Mouse (Mus musculus) limb, embryonic 14.5 days (tissue): ENCODE results near the gene Vipas39. TPM values are rescaled to one million over a fixed set of nuclear protein-coding genes. Genes with fewer than 3 reads are reported as not detected.

Experiments
- ATAC-seq: fragments of 200-750 bp; cut with Nextera tagmentation; 2 replicates; pipeline ENCODE4 v1.8.0; 2017; ENCODE audit warnings: low read depth, moderate number of reproducible peaks, moderate TSS enrichment; ENCODE audit not compliant: low FRiP score
- DNase-seq: peaks from one replicate; pipeline ENCODE4 v3.0.0-alpha.2; 2015; ENCODE audit warnings: low spot score
- H3K27ac ChIP-seq: fragments of 300-500 bp; sonication (generic); replicated peaks from 2 replicates; pipeline ENCODE4 v1.5.1; 2014; ENCODE audit warnings: low read depth, mild to moderate bottlenecking, low read length, moderate library complexity, mixed read lengths
- H3K27me3 ChIP-seq: fragments of 300-500 bp; sonication (generic); 2 replicates; pipeline ENCODE4 v1.6.1; 2014; ENCODE audit warnings: low read length, mixed read lengths; ENCODE audit not compliant: control insufficient read depth, insufficient read depth
- H3K36me3 ChIP-seq: fragments of 300-500 bp; sonication (generic); 2 replicates; pipeline ENCODE4 v1.6.1; 2014; ENCODE audit warnings: mild to moderate bottlenecking, low read length, moderate library complexity, mixed read lengths; ENCODE audit not compliant: control insufficient read depth, insufficient read depth
- H3K4me1 ChIP-seq: fragments of 300-500 bp; sonication (generic); 2 replicates; pipeline ENCODE4 v1.6.1; 2014; ENCODE audit warnings: antibody characterized with exemption, low read length, mixed read lengths; ENCODE audit not compliant: control insufficient read depth, insufficient read depth
- H3K4me2 ChIP-seq: fragments of 300-500 bp; sonication (generic); replicated peaks from 2 replicates; pipeline ENCODE4 v1.6.1; 2014; ENCODE audit warnings: low read depth, mild to moderate bottlenecking, low read length, moderate library complexity; ENCODE audit not compliant: severe bottlenecking
- H3K4me3 ChIP-seq: fragments of 300-500 bp; sonication (generic); replicated peaks from 2 replicates; pipeline ENCODE4 v1.5.1; 2014; ENCODE audit warnings: low read length
- H3K9ac ChIP-seq: fragments of 300-500 bp; sonication (generic); 2 replicates; pipeline ENCODE4 v1.6.1; 2014; ENCODE audit warnings: mild to moderate bottlenecking, low read depth, low read length, moderate library complexity; ENCODE audit not compliant: severe bottlenecking
- H3K9me3 ChIP-seq: fragments of 300-500 bp; sonication (generic); 2 replicates; pipeline ENCODE4 v1.6.1; 2016; ENCODE audit warnings: low read length; ENCODE audit not compliant: control insufficient read depth
- POLR2A ChIP-seq: fragments of 200-500 bp; IDR thresholded peaks from 2 replicates; pipeline ENCODE4 v1.8.0; 2012; ENCODE audit warnings: inconsistent platforms, mild to moderate bottlenecking, moderate library complexity, borderline replicate concordance; ENCODE audit not compliant: insufficient read depth, insufficient read length; ENCODE audit errors: extremely low read depth
- WGBS: fragments of 180-500 bp; shearing (Covaris S2); extraction: QIAGEN DNeasy Blood & Tissue Kit; methylation state at CpG from one replicate; pipeline ENCODE4 v1.1.7; 2014; 5-methylcytosine and 5-hydroxymethylcytosine counted together
- polyA plus RNA-seq, 2 experiments: library from polyadenylated mRNA; depleted of rRNA in 1 of 2; stranded (reverse) in 1 of 2; unstranded in 1 of 2; fragments of >200 nt; fragmentation: Nextera tagmentation in 1 of 2; extraction: Ambion mirVana in 1 of 2; gene quantifications; 2 replicates each; pipeline versions ENCODE4 v1.2.1 to v1.2.3; 2012 to 2014

The Vipas39 gene
- polyA plus RNA-seq, 2 experiments = 42.1 to 44.3 TPM

GRCm38 (mm10) chr12:87266827-87267603 is 959 bp upstream of the Vipas39 start:
- H3K4me1 ChIP-seq = peaks cover 7% of the 10 kb centered on the region
- peak overlapping the region; percentile 90 for H3K4me3 ChIP-seq
- no peaks in the 10 kb centered on the region for H3K27me3 ChIP-seq
- under 1% methylated on average over 31 of the region's 31 CpGs for WGBS
- H3K27ac ChIP-seq = peak overlapping the region; percentile 84
- ATAC-seq (peak; percentile 46), DNase-seq (peak; percentile 15)
- H3K4me2 ChIP-seq = peak overlapping the region; percentile 58
- peaks cover 52% of the 10 kb centered on the region for H3K36me3 ChIP-seq
- H3K9ac ChIP-seq = peak overlapping the region; percentile 86
- no peaks in the 10 kb centered on the region for H3K9me3 ChIP-seq
- no peak for TF ChIP-seq POLR2A

- peaks cover 7% of the 10 kb centered on the region for H3K4me1 ChIP-seq
- DNase-seq (no peak), ATAC-seq (no peak)
- no peak for TF ChIP-seq POLR2A
- H3K9ac ChIP-seq = peak overlapping the region; percentile 86
- H3K9me3 ChIP-seq = no peaks in the 10 kb centered on the region
- no peaks in the 10 kb centered on the region for H3K27me3 ChIP-seq
- 21% methylated on average over 11 of the region's 11 CpGs for WGBS
- peaks cover 51% of the 10 kb centered on the region for H3K36me3 ChIP-seq
- H3K4me2 ChIP-seq = peak overlapping the region; percentile 56
- H3K27ac ChIP-seq = 0 out of 2 replicates have a peak overlapping the region, but pooled peaks have one; percentile 0
- peak overlapping the region; percentile 90 for H3K4me3 ChIP-seq
Measured at GRCm38 (mm10) chr12:87265444-87265843, 612 bp downstream of the Vipas39 start.

GRCm38 (mm10) chr12:87260562-87260961 is 5.5 kb downstream of the Vipas39 start:
- ATAC-seq (no peak), DNase-seq (no peak)
- Histone ChIP-seq H3K4me1 (no peaks in the 10 kb centered on the region), H3K27ac (no peak overlapping the region), H3K36me3 (peaks cover 69% of the 10 kb centered on the region), H3K4me3 (no peak overlapping the region), H3K4me2 (no peak overlapping the region), H3K9ac (no peak overlapping the region), H3K27me3 (no peaks in the 10 kb centered on the region), H3K9me3 (no peaks in the 10 kb centered on the region)
- WGBS = 89% methylated on average over 8 of the region's 8 CpGs
- no peak for TF ChIP-seq POLR2A

DNA sequence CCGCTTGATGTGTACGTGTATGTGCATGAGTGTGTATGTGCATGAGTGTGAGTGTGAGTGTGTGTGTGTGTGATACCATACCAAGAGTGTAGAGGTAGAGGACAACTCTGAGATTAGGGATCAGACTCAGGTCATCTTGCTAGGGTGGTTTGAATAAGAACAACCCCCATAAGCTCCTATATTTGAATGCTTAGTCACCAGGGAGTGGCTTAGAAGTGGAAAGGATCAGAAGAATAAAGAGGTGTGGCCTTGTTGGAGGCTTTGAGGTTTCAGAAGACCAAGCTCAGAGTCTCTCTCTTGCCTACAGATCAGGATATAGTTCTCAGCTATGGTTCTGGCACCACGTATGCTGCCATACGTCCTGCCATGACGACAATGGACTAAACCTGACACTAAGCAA is 9.4 kb downstream of the Vipas39 start:
- WGBS = 96% methylated on average over 5 of the region's 5 CpGs
- no peak for TF ChIP-seq POLR2A
- Histone ChIP-seq H3K4me3 (no peak overlapping the region), H3K27ac (no peak overlapping the region), H3K9ac (no peak overlapping the region), H3K4me1 (no peaks in the 10 kb centered on the region), H3K9me3 (no peaks in the 10 kb centered on the region), H3K36me3 (peaks cover 86% of the 10 kb centered on the region), H3K4me2 (no peak overlapping the region), H3K27me3 (no peaks in the 10 kb centered on the region)
- DNase-seq (no peak), ATAC-seq (no peak)

GRCm38 (mm10) chr12:87253878-87254277 is 12.2 kb downstream of the Vipas39 start:
- Histone ChIP-seq H3K4me1 (no peaks in the 10 kb centered on the region), H3K9ac (no peak overlapping the region), H3K4me2 (no peak overlapping the region), H3K9me3 (no peaks in the 10 kb centered on the region), H3K27ac (no peak overlapping the region), H3K4me3 (no peak overlapping the region), H3K36me3 (peaks cover 92% of the 10 kb centered on the region), H3K27me3 (no peaks in the 10 kb centered on the region)
- WGBS = 92% methylated on average over 6 of the region's 6 CpGs
- no peak for DNase-seq
- no peak for ATAC-seq
- TF ChIP-seq POLR2A = no peak
